Mouse (Mus musculus): Measurements from ENCODE around the gene Dcdc2a.

DNA sequence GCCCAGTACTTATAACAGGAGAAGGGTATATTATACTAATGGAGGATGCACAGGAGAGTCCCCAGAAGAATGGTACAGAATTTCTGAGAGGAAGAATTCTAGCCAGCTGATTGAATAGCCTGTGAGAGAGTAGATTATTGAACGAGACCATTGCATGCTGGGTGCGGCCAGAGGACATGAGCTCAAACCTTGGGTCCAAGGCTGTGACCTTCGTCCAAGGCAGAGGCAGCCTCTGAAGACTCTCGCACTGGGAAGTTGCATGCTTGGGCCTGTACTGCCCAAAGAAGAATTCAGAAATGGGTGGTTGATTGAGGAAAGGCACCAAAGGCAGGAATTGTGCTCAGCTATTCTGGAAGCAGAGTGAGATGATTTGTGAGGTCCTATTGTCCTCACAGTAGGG, 38.0 kb downstream of the Dcdc2a start:
- TF ChIP-seq GATA1 (IDR thresholded peaks at IDR 0.05; ENCODE audit: low read length) (no peak), TAL1 (IDR thresholded peaks at IDR 0.05; ENCODE audit: low read length) (no peak)

Data from erythroblast, embryonic 14.5 days (primary cell).